Mouse (Mus musculus): Measurements from ENCODE around the gene Lrmda.
A peak's percentile ranks its signal among the peaks of the same experiment; 100 is the strongest.

Lrmda gene

GRCm38 (mm10) chr14:22673581-22673980 is 654.1 kb downstream of the Lrmda start:
- DNase-seq = no peak

DNA sequence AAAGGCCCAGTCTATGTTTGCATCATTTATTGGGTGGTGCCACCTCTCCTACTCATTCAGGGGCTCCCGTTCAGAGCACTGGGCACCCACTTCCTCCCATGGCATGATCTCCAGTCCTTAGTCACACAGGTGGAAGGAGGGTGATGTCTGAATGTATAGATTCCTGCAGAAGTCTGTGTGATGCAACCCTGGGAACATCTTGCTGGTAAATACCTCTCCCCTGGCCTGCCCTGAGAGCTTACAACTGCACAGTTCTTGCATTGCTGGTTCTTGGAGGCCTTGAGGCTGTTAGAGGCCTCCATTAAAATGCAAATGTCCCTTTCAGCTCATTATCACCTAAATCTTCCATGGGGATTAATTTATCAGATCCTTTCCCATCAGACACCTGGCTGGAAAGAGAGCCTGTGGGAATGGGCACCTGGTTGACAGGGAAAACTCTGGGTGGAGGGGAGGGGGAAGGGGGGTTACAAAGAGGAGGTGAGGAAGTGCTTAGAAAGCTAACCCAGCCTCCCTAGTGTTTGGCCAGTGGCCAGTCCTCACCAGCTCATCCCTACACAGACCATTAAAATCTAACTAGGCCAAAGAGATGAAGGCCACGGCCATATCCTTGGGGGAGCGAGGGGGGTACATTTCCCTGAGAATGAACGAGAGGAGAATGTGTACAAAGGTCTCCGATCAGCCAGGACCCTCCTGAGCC is 659.6 kb downstream of the Lrmda start:
- DNase-seq = peak in 1 of 2 experiments; percentile 19

GRCm38 (mm10) chr14:22679705-22680643 is 660.5 kb downstream of the Lrmda start:
- peak; percentile 20 to 22 for DNase-seq

DNA sequence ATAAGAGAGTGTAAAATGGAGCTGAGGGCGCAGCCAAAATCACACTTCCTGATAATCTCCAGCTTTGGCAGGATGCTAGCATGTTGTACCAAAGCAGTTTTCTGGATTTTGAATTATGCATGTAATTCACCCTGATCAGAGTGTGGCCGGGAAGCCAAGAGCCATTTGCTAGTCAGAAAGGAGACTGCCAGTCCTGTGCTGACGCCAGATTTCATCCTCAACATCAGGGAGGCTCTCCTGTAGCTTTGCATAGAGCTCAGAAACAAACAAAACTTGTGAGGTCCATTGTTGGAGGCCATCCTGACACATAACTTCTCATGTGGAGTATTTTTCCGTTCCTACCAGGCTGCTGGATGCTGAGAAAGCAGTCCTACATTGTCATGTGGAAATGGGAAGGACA is 667.4 kb downstream of the Lrmda start:
- DNase-seq = no peak

- no peak for DNase-seq
Measured at GRCm38 (mm10) chr14:22688399-22688798, 668.9 kb downstream of the Lrmda start.

DNA sequence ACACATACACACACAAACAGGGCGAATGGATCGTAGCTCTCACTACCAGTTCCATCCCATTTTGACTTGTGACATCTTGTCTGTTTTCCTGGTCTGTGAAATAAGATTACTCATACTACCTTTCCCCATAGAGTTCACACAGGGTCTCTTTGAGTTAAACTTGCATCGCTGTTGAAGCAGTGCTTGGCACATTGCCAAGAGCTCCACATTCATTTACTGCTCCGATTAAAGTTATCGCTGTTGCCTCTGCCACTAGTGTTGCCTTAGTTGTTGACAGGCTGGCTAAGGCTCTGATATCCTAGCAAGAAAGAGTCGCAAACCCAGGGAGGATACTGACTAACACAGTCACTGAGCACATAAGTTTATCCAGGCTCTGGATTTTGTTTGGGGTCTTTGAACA is 675.9 kb downstream of the Lrmda start:
- peak in 1 of 2 experiments; percentile 36 for DNase-seq

- no peak for DNase-seq
Measured at GRCm38 (mm10) chr14:22695931-22696365, 676.4 kb downstream of the Lrmda start.

GRCm38 (mm10) chr14:22700236-22700635 is 680.7 kb downstream of the Lrmda start:
- DNase-seq = no peak

- no peak for DNase-seq
Measured at GRCm38 (mm10) chr14:22700690-22701089, 681.2 kb downstream of the Lrmda start.

GRCm38 (mm10) chr14:22707958-22708701 is 688.6 kb downstream of the Lrmda start:
- no peak for DNase-seq

DNA sequence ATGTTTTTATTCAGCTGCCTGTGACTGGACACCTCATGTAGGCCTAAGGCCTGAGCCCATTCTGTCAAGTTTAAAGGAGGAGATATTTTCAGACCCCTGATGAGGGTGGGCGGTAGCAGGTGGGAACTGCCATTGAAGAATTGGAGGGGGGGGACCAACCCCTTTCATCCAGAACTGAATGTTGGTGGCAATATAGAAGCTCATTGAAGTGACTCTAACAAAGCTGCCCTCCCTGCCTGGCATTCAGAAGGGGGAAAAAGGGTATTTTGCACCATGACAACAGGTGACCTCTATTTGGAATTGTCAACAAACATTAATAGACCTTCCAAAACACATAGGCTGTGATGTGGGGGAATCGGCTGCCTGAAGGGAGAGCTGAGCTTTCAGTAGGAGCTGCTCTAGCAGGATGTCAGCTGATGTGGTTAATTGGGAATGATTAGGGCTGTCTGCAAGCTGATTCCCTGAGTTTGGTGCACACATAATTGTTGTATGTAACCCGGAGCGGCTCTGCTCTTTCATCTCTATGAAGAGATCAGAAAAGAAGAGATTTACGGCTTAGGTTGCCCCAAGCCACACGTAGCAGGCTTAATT is 690.7 kb downstream of the Lrmda start:
- DNase-seq = no peak

DNA sequence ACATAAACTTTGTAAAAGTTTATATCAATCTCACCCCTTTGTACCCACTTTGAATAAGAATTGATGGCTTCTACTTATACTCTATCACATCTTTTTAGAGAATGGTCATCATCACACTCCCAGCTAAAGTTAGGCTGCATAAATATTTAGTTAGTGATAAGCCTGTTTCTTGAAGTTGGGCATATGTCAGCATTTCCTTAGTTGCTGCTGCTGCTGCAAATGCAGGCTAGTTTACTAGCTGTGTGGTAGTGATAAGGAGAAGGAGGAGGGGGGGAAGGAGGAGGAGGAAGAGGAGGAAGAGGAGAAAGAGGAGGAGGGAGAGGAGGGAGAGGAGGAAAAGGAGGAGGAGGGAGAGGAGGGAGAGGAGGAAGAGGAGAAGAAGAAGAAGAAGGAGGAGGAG is 692.9 kb downstream of the Lrmda start:
- no peak for DNase-seq

- peak in 1 of 2 experiments; percentile 38 for DNase-seq
Measured at GRCm38 (mm10) chr14:22715581-22716378, 696.3 kb downstream of the Lrmda start.

GRCm38 (mm10) chr14:22719968-22720367 is 700.5 kb downstream of the Lrmda start:
- no peak for DNase-seq

DNA sequence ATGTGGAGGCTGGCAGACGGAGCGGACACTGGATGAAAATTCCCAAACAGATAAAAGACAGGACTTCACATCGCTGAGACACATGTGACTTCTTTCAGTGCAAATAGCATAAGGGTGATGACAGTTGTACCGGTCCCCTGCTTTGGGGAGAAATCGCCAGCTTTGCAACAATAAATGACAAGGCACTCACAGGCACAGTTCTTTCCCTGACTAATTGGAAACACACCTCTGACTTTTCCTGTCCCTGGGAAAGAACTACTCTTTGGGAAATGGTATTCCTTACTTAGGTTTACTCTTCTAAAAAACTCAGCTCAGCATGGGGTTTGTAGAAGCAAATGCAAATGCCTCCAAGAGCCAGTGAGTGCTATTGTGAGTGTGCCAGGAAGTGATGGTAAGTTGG is 702.3 kb downstream of the Lrmda start:
- no peak for DNase-seq

GRCm38 (mm10) chr14:22727548-22727947 is 708.0 kb downstream of the Lrmda start:
- DNase-seq = no peak

- no peak for DNase-seq
Measured at GRCm38 (mm10) chr14:22728611-22729223, 709.2 kb downstream of the Lrmda start.

DNA sequence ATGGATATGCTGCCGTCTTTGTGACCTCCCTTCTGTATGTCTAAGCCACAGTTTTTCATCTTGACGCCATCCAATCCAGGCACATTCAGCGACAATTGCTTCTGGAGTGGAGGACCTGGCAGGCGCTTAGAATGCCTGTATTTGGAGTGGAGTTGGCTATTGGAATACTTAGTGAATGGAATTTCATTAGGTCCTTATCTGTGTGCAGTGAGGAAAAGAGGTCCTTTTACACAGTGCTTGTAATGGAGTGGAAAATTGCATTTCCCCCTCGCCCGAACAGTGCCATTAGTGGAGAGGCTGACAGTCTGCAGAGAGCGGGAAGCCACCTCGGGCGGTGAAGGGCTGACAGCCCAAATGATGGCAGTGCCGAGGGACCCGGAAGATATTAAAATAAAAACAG is 719.1 kb downstream of the Lrmda start:
- DNase-seq = no peak

DNA sequence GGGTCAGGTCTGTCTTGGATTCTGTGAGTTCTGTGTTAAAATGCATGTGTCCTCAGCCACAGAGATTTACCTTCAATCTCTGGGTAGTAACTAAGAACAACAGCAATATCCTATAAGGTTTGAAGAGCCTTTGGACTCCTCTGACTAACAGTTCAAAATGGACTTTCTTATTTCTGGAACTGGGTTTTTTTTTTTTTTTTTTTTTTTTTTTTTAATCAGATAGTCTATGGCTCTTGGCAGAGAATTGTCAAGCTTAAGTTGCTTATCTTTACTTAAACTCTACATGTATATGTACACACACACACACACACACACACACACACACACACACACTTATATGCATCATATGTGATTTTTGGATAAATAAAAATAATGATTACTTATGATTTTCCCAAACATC is 723.0 kb downstream of the Lrmda start:
- DNase-seq = no peak

- DNase-seq = no peak
Measured at GRCm38 (mm10) chr14:22743264-22743663, 723.8 kb downstream of the Lrmda start.

GRCm38 (mm10) chr14:22744701-22745100 is 725.2 kb downstream of the Lrmda start:
- DNase-seq = no peak

All from kidney, postnatal 36 days (tissue).